ENCODE assay signal across 8 mouse cellular contexts in the genomic region with DNA sequence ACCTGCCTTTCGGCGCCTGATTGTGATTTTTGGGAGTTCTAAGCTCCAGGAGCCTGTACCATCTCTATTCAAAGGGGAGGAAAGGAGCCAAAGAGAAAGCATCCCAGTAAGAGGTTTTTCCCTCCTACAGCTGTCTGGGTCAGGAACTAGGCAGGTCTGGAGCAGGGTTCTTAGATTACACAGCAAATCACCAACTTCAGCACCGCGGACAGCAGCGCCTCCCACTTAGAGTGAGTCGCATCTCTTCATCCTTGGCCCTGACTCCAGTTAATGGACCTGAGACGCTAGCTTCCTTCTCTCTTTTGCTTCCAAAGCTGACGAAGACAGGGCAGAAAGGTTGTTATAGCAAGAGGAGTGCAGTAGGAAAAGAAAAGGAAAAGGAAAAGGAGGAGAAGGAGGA. TPM values are rescaled to one million over a fixed set of nuclear protein-coding genes. Genes with fewer than 3 reads are reported as not detected.
DNase-seq lines count a peak whose midpoint lies in the region; ATAC-seq and TF ChIP-seq lines count a peak whose summit lies in the region.

A gene (plus strand): TSS at position 267 of the 400 bp plus-strand sequence.

- no peaks in the 10 kb centered on the region for H3K9me3 ChIP-seq in lung, postnatal 0 days (ENCODE audit: low read length)
- no peaks in the 10 kb centered on the region for H3K9me3 ChIP-seq in forebrain, embryonic 11.5 days (ENCODE audit: control insufficient read depth, low read length)

- H3K36me3 ChIP-seq in lung, postnatal 0 days (ENCODE audit: insufficient read depth, low read length), result no peaks in the 10 kb centered on the region
- no peaks in the 10 kb centered on the region for H3K36me3 ChIP-seq in forebrain, embryonic 11.5 days (ENCODE audit: control insufficient read depth, insufficient read depth, low read length)

- no peak within 1 kb of the TSS for H3K4me3 ChIP-seq in lung, postnatal 0 days (ENCODE audit: low read depth, low read length)
- H3K4me3 ChIP-seq in lung, adult 2 months (replicated peaks; ENCODE audit: extremely low read depth, low read depth, low read length), result no peak within 1 kb of the TSS
- peak within 1 kb of the TSS; percentile 34 for H3K4me3 ChIP-seq in forebrain, embryonic 11.5 days (ENCODE audit: low read depth, low read length)

- ATAC-seq in lung, postnatal 0 days, result no peak
- ATAC-seq in forebrain, embryonic 11.5 days (replicated peaks; ENCODE audit: low FRiP score), result peak; percentile 82
- no peak for ATAC-seq in activated CD4-positive, CD25-positive, alpha-beta regulatory T cell, adult 4 months

- H3K4me1 ChIP-seq in lung, postnatal 0 days (ENCODE audit: insufficient read depth, low read depth, low read length), result no peaks in the 10 kb centered on the region
- no peaks in the 10 kb centered on the region for H3K4me1 ChIP-seq in lung, adult 2 months (ENCODE audit: control insufficient read depth, insufficient read depth, low read length)
- no peaks in the 10 kb centered on the region for H3K4me1 ChIP-seq in forebrain, embryonic 11.5 days (replicated peaks; ENCODE audit: control insufficient read depth, insufficient read depth, low read length)

- no peak within 1 kb of the TSS for H3K9ac ChIP-seq in lung, postnatal 0 days (replicated peaks; ENCODE audit: low read depth)
- peak within 1 kb of the TSS; percentile 35 for H3K9ac ChIP-seq in forebrain, embryonic 11.5 days (ENCODE audit: low read length)

- WGBS in lung, postnatal 0 days, result 11% methylated on average over 8 of the region's 8 CpGs
- WGBS in lung, adult 2 months, result 13% methylated on average over 8 of the region's 8 CpGs
- 11% methylated on average over 8 of the region's 8 CpGs for WGBS in forebrain, embryonic 11.5 days

- no peak within 1 kb of the TSS for H3K4me2 ChIP-seq in lung, postnatal 0 days (replicated peaks; ENCODE audit: low read depth, low read length)
- H3K4me2 ChIP-seq in forebrain, embryonic 11.5 days (ENCODE audit: low read depth, low read length, severe bottlenecking), result peak within 1 kb of the TSS; percentile 61

- no peak for TF ChIP-seq EP300 in lung, postnatal 0 days (IDR thresholded peaks at IDR 0.05)

- H3K27ac ChIP-seq in lung, postnatal 0 days (ENCODE audit: low read length), result no peak within 1 kb of the TSS
- no peak within 1 kb of the TSS for H3K27ac ChIP-seq in forebrain, embryonic 11.5 days (ENCODE audit: low read depth, low read length)

- peak; percentile 38 for DNase-seq in lung, postnatal 0 days (ENCODE audit: low spot score)
- DNase-seq in lung, adult 2 months, result no peak
- DNase-seq in c-Kit-positive CD71-positive TER-119-positive erythroid progenitor cells, embryonic 14.5 days (ENCODE audit: low spot score), result peak; percentile 7
- peak; percentile 89 for DNase-seq in forebrain, embryonic 11.5 days (ENCODE audit: low spot score)
- DNase-seq in kidney, postnatal 10 days, result peak; percentile 86
- peak; percentile 29 to 32 for DNase-seq in lung, postnatal 4 days
- DNase-seq in right cerebral cortex, adult 2 months (ENCODE audit: low spot score in 2 of 2), result peak; percentile 60 to 61

- H3K27me3 ChIP-seq in lung, postnatal 0 days (replicated peaks; ENCODE audit: insufficient read depth, low read length), result no peaks in the 10 kb centered on the region
- no peaks in the 10 kb centered on the region; the same call in 1 of the 2 replicates for H3K27me3 ChIP-seq in forebrain, embryonic 11.5 days (ENCODE audit: control insufficient read depth, insufficient read depth, low read length)

- TF ChIP-seq POLR2A in lung, adult 2 months (IDR thresholded peaks at IDR 0.05; ENCODE audit: borderline replicate concordance, extremely low read depth, low read depth, low read length), result no peak

- TF ChIP-seq CTCF in lung, postnatal 0 days (IDR thresholded peaks at IDR 0.05), result no peak
- TF ChIP-seq CTCF in lung, adult 2 months (IDR thresholded peaks at IDR 0.05; ENCODE audit: insufficient read depth, low read length), result no peak

RNA-seq across cellular contexts. Expression of the gene that starts here (rescaled TPM):
- 0.10 and 0.11 TPM in 2 replicates for polyA plus RNA-seq in lung, postnatal 0 days (2015; fragmentation: Nextera tagmentation; extraction: Ambion mirVana)
- 0.02 TPM in 1 of 2 replicates, not detected in the other for polyA plus RNA-seq in lung, adult 2 months (2012; rRNA removed)
- polyA plus RNA-seq in forebrain, embryonic 11.5 days (2014; fragmentation: Nextera tagmentation; extraction: Ambion mirVana), result 69.6 and 72.1 TPM in 2 replicates
- polyA plus RNA-seq in activated CD4-positive, CD25-positive, alpha-beta regulatory T cell, adult 4 months (2017; shearing (Covaris generic)), result under 1 TPM in 1 of 2 experiments, not detected in 1; 0.07 TPM

Comparison
In these comparisons a context has a peak if more than half of its experiments do, and no peak if none do; other contexts are left out.
1. RNA of the gene that starts here (polyA plus RNA-seq): 69.6 to 72.1 TPM in forebrain, embryonic 11.5 days; 0.10 to 0.11 TPM in lung, postnatal 0 days, 0.07 TPM in activated CD4-positive, CD25-positive, alpha-beta regulatory T cell, adult 4 months and 0.02 TPM in lung, adult 2 months; every median in the first group is over 10 times any median in the second.
2. Peak in DNase-seq in lung, postnatal 0 days; RNA of the gene not detected or under 1 TPM.